Mouse (Mus musculus) layer of hippocampus, adult 9-10 months (tissue): ENCODE measurements around the gene Vmn1r126.
"Not testable (repeated sequence)": the region's sequence is repeated elsewhere in the genome, so short reads cannot be mapped to it uniquely, and the experiment has no call there.

Experiments
- DNase-seq: peaks from one replicate; pipeline ENCODE4 v3.0.0; 2022; ENCODE audit warnings: low spot score

The Vmn1r126 gene

GRCm38 (mm10) chr7:21301367-21301766 lies at the start of gene Vmn1r126:
Gene Vmn1r126 (minus strand): TSS chr7:21301467.
- not testable (repeated sequence) for DNase-seq

GRCm38 (mm10) chr7:21349073-21349472 lies 47.8 kb upstream of the Vmn1r126 start, which contains the start of gene Vmn1r128:
Gene Vmn1r128 (plus strand): TSS chr7:21349373.
- DNase-seq = not testable (repeated sequence)

DNA sequence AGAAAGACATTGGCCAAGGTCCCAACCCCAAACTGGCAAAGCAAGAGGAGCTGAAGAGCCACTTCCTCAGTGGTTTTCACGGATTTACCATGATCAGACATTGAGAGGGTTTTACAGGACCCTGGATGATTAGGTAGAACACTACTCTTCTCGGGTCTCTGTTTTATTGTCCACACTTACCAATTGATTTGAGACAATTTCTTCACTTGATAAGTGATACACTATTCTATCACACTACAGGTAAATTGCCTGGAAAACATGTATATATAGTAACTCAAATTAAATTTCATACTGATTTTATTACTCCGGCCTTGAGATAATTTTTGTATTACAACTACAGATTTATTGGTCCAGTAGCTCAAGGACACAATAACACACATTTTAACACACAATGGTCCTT lies 18.5 kb upstream of the Vmn1r126 start, which contains the start of gene Vmn1r127:
Gene Vmn1r127, minus strand, starts transcription at position 101 of the 400 bp plus-strand sequence.
- DNase-seq = not testable (repeated sequence)

GRCm38 (mm10) chr7:21271879-21272278 lies 29.4 kb downstream of the Vmn1r126 start, which contains the start of gene Vmn1r125:
Gene Vmn1r125 (plus strand): TSS chr7:21272179.
- DNase-seq = not testable (repeated sequence)

- DNase-seq = not testable (repeated sequence)
These were observed 40.8 kb downstream of the Vmn1r126 start, which contains the start of gene Vmn1r124 for GRCm38 (mm10) chr7:21260517-21260916. Gene Vmn1r124 (minus strand): TSS chr7:21260617.
